Mouse (Mus musculus): ENCODE measurements around the gene Mrpl51. TPM values are rescaled to one million over a fixed set of nuclear protein-coding genes. Genes with fewer than 3 reads are reported as not detected.
"Not testable (repeated sequence)": the region's sequence is repeated elsewhere in the genome, so short reads cannot be mapped to it uniquely, and the experiment has no call there.

The Mrpl51 gene
- polyA plus RNA-seq, 1 experiment, result 88.7 TPM

- DNase-seq (ENCODE audit: low read depth), result no peak
Measured at GRCm38 (mm10) chr6:125159773-125160557, 31.6 kb upstream of the Mrpl51 start.

- DNase-seq (ENCODE audit: low read depth), result no peak
Measured at GRCm38 (mm10) chr6:125160558-125160853, 31.1 kb upstream of the Mrpl51 start.

- DNase-seq (ENCODE audit: low read depth), result no peak
Measured at GRCm38 (mm10) chr6:125160854-125161760, 30.5 kb upstream of the Mrpl51 start.

- DNase-seq (ENCODE audit: low read depth), result not testable (repeated sequence)
Measured at GRCm38 (mm10) chr6:125161971-125162370, 29.6 kb upstream of the Mrpl51 start.

- not testable (repeated sequence) for DNase-seq (ENCODE audit: low read depth)
Measured at GRCm38 (mm10) chr6:125162615-125163305, 28.8 kb upstream of the Mrpl51 start.

- DNase-seq (ENCODE audit: low read depth), result no peak
Measured at GRCm38 (mm10) chr6:125163801-125164657, 27.6 kb upstream of the Mrpl51 start.

GRCm38 (mm10) chr6:125164672-125165327, 26.8 kb upstream of the Mrpl51 start:
- no peak for DNase-seq (ENCODE audit: low read depth)

GRCm38 (mm10) chr6:125165328-125165891, 26.2 kb upstream of the Mrpl51 start:
- no peak for DNase-seq (ENCODE audit: low read depth)

- DNase-seq (ENCODE audit: low read depth), result no peak
Measured at GRCm38 (mm10) chr6:125166051-125166751, 25.4 kb upstream of the Mrpl51 start, which contains the start of gene Gapdh. Gene Gapdh, minus strand, starts transcription at chr6:125166467.

- no peak for DNase-seq (ENCODE audit: low read depth)
Measured at GRCm38 (mm10) chr6:125166861-125167650, 24.5 kb upstream of the Mrpl51 start.

- DNase-seq (ENCODE audit: low read depth), result no peak
Measured at GRCm38 (mm10) chr6:125168086-125168485, 23.5 kb upstream of the Mrpl51 start.

- no peak for DNase-seq (ENCODE audit: low read depth)
Measured at GRCm38 (mm10) chr6:125170194-125170593, 21.4 kb upstream of the Mrpl51 start.

GRCm38 (mm10) chr6:125172474-125172873, 19.1 kb upstream of the Mrpl51 start:
- no peak for DNase-seq (ENCODE audit: low read depth)

- DNase-seq (ENCODE audit: low read depth), result no peak
Measured at GRCm38 (mm10) chr6:125173256-125173655, 18.3 kb upstream of the Mrpl51 start.

- no peak for DNase-seq (ENCODE audit: low read depth)
Measured at GRCm38 (mm10) chr6:125175469-125175868, 16.1 kb upstream of the Mrpl51 start.

- DNase-seq (ENCODE audit: low read depth), result no peak
Measured at GRCm38 (mm10) chr6:125179601-125180000, 12.0 kb upstream of the Mrpl51 start.

GRCm38 (mm10) chr6:125182133-125182532, 9.5 kb upstream of the Mrpl51 start:
- DNase-seq (ENCODE audit: low read depth), result no peak

- no peak for DNase-seq (ENCODE audit: low read depth)
Measured at GRCm38 (mm10) chr6:125186203-125186602, 5.4 kb upstream of the Mrpl51 start.

- no peak for DNase-seq (ENCODE audit: low read depth)
Measured at GRCm38 (mm10) chr6:125190816-125191215, 785 bp upstream of the Mrpl51 start.

All from gonadal fat pad, adult 2 months (tissue).